Mouse (Mus musculus) gonadal fat pad, adult 2 months (tissue): ENCODE measurements around the gene Lasp1. TPM values are rescaled to one million over a fixed set of nuclear protein-coding genes. Genes with fewer than 3 reads are reported as not detected.
"Not testable (repeated sequence)": the region's sequence is repeated elsewhere in the genome, so short reads cannot be mapped to it uniquely, and the experiment has no call there.

Experiments
- DNase-seq: peaks from one replicate; pipeline ENCODE4 v3.0.0-alpha.2; 2012; ENCODE audit warnings: low read depth
- polyA plus RNA-seq: library from polyadenylated mRNA; depleted of rRNA; stranded (reverse); fragments of >200 nt; gene quantifications from 2 replicates; pipeline ENCODE4 v1.2.3, GENCODE M21; 2012; rRNA removed

Lasp1 gene
- polyA plus RNA-seq, 1 experiment, result 107 TPM

DNA sequence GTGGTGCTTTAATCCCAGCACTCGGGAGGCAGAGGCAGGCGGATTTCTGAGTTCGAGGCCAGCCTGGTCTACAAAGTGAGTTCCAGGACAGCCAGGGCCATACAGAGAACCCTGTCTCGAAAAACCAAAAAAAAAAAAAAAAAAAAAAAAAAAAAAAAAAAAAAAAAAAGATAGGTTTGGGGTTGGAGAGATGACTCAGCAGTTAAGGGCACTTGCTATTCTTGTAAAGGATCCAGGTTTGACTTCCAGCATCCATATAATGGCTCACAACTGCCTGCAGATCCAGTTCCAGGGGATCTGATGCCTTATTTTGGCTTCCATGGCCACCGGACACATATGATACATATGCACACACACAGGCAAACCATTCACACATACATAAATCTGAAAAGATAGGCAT lies 73.6 kb downstream of the Lasp1 start:
- not testable (repeated sequence) for DNase-seq

DNA sequence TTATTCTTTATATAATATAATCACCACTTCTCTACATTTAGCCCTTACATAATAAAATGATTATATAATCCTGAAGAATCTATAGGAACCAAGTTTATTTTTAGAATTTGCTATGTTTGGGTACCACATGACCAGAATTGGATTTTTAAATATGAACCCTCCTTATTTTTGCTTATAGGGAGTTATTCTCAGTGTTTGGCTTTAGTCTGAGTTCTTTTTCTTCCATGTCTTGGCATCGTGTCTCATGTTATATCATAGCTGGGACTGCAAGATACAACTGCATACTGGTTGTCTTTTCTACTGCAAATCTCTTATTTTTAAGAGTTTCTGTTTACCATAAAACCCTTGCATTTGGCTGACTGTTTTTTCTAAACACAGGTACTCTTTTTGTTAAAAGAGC lies 75.6 kb downstream of the Lasp1 start:
- DNase-seq, result no peak

DNA sequence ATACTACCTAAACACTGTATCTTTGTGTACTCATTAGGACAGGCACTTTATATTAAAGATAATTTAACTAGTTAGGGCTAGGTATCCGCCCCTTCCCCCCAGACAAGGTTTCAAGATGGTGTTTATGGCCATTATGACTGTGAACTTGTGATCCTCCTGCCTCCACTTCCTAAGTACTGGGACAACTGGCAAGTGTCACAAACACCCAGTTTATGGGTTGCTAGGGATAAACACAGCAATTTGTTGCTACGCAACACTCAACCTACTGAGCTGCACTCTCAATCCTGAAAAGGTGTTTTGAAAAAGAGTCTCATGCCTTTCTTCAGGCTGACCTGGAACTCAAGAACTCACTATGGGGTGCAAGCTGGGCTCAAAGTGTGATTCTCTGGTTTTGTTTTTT lies 78.5 kb downstream of the Lasp1 start:
- no peak for DNase-seq

DNA sequence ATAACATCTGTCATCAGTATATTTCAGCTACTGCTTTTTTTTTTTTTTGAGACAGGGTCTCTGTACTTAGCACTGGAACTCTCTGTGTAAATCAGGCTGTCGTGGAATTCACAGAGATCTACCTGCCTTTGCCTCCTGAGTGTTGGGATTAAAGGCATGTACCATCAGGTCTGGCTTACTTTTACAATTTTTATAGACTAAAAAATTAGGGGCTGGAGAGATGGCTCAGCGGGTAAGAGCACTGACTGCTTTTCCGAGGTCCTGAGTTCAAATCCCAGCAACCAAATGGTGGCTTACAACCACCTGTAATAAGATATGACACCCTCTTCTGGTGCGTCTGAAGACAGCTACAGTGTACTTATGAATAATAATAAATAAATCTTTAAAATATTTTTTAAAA lies 81.6 kb downstream of the Lasp1 start:
- no peak for DNase-seq

DNA sequence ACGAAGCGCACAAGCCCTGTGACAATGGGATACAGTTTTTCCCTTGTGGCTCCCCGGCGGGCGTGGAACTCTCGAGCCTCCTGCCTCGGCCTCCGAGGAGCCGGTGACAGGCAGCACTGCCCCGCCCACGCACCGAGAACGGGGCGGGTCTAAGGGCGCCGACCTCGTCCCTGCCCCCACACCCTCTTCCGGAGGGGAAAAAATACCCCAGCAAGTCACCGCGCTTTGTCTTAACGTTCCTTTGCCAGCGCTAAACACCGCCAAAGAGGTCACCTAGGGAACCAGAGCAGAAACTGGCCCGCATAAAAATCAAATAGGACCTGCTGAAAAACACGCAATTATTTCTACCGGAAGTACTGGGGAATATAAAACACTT lies 84.7 kb downstream of the Lasp1 start:
- no peak for DNase-seq

DNA sequence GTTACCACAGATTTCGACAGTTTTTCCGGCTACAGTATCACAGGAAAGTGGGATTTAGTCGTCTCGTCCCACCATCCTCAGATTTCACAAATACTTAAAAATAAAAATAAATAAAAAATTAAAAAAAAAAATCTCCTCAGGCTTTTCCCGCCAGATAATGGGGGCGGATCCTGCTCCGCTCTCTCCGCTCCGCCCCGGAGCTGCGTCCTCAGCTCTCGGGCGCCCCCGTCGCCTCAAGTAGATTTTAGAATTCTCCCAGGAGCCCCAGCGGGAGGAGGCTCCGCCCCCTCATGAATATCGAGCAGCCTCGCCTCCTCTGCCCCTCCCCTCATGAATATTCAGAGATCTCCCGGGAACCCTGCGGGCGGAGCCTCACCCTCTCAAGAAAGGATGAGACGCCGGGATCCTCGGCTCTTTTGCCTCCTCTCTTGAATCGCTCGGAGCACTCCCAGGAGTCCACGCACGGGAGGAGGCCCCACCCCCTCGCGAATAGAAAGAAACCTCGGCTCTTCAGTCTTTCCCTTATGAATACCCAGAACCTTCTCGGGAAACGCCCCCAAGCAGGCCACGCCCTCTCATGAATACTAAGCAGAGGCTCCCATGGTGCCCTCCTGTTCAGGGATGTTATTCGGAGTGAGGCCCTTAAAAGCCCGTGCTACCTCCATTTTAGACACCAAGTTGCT lies 85.3 kb downstream of the Lasp1 start, which contains the start of gene Fbxo47:
Gene Fbxo47 (minus strand): TSS at position 237 of the 683 bp plus-strand sequence.
- DNase-seq, result peak; percentile 86

DNA sequence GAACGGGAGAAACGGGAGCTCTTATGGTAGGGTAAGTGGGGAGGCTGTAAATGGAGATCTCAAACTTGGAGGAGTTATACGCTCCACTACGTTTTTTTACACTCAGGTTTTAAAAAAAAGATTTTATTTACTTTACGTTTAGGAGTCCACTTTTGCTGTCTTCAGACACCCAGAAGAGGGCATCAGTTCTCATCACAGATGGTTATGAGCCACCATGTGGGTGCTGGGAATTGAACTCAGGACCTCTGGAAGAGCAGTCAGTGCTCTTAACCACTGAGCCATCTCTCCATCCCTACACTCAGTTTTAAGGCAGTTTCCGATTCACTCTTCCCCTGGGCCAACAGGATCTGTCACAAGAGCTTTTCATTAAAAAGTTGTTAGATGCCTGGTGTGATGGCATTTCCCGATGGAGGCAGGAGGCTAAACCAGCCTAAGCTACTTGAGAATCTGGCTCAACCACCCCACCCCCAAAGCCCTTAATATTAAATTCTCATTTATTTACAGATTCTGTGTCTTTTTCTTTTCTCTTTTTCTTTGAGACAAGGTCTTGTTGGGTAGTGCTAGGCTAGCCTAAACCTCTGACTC lies 85.9 kb downstream of the Lasp1 start:
- DNase-seq, result no peak

DNA sequence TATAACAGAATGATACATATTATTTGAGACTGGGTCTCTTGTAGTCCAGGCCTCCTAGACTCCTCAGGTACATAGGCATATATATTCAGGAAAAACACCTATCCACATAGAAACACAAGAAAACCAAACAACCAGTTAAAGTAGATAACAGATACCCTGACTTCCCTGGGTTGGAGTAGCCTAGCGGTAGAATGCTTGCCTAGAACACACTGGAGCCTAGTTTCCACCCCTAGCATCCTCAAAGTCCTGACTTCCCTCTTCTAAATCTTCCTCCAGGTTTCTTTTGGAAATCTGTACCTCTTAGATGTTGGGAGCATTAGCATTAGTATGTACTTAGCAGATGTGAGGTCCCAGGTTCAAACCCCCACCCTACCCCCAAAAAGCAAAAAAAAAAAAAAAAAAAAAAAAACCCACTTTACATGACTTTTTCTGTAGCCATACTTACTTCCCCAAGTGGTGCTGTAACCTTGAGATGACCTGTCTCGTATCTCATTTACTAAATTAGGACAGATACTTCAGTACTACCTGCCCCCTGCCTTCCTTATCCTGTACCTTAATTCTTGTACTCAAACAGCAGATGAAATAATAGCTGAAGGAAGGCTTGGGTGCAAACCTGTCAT lies 86.6 kb downstream of the Lasp1 start:
- no peak for DNase-seq

Other genes with a start within 250 kb of the Lasp1 start
- 0.77 and 1.2 TPM in 2 replicates for gene Srcin1, start 222.8 kb upstream of the Lasp1 start, polyA plus RNA-seq
- gene Epop, start 169.3 kb upstream of the Lasp1 start, polyA plus RNA-seq, result 0.51 and 0.62 TPM in 2 replicates
- gene Mllt6, start 135.6 kb upstream of the Lasp1 start, polyA plus RNA-seq, result 24.5 and 28.8 TPM in 2 replicates
- 54.1 and 83.1 TPM in 2 replicates for gene Cisd3, start 113.2 kb upstream of the Lasp1 start, polyA plus RNA-seq
- 33.7 and 43.8 TPM in 2 replicates for gene Pcgf2, start 98.5 kb upstream of the Lasp1 start, polyA plus RNA-seq
- 327 and 453 TPM in 2 replicates for gene Psmb3, start 95.6 kb upstream of the Lasp1 start, polyA plus RNA-seq
- 16.5 and 17.9 TPM in 2 replicates for gene Pip4k2b, start 54.3 kb upstream of the Lasp1 start, polyA plus RNA-seq
- 8.3 and 8.7 TPM in 2 replicates for gene Cwc25, start 32.4 kb upstream of the Lasp1 start, polyA plus RNA-seq
- gene 1700001P01Rik, start 23.1 kb upstream of the Lasp1 start, polyA plus RNA-seq, result 0.70 TPM in 1 of 2 replicates, not detected in the other
- 161 and 167 TPM in 2 replicates for gene Rpl23, start 16.6 kb upstream of the Lasp1 start, polyA plus RNA-seq
- 1.3 and 2.1 TPM in 2 replicates for gene B230217C12Rik, start 41.8 kb downstream of the Lasp1 start, polyA plus RNA-seq
- 0.39 and 1.2 TPM in 2 replicates for gene Fbxo47, start 85.2 kb downstream of the Lasp1 start, polyA plus RNA-seq
- 5.6 and 9.0 TPM in 2 replicates for gene Plxdc1, start 187.4 kb downstream of the Lasp1 start, polyA plus RNA-seq
- gene Arl5c, start 197.2 kb downstream of the Lasp1 start, polyA plus RNA-seq, result 2.1 and 2.2 TPM in 2 replicates
- 9.0 and 13.8 TPM in 2 replicates for gene Cacnb1, start 224.0 kb downstream of the Lasp1 start, polyA plus RNA-seq
- gene Rpl19, start 227.7 kb downstream of the Lasp1 start, polyA plus RNA-seq, result 1,005 and 1,089 TPM in 2 replicates